Mouse (Mus musculus) midbrain, embryonic 12.5 days (tissue): Measurements from ENCODE around the gene Mdm2. TPM values are rescaled to one million over a fixed set of nuclear protein-coding genes. Genes with fewer than 3 reads are reported as not detected.

Source experiments
- ATAC-seq: fragments of 200-750 bp; cut with Nextera tagmentation; 2 replicates; pipeline ENCODE4 v1.8.0; 2017; ENCODE audit warnings: low read depth, moderate TSS enrichment, moderate library complexity; ENCODE audit not compliant: low FRiP score
- H3K27ac ChIP-seq: fragments of 300-500 bp; sonication (generic); replicated peaks from 2 replicates; pipeline ENCODE4 v1.5.1; 2016; ENCODE audit warnings: mild to moderate bottlenecking
- H3K27me3 ChIP-seq: fragments of 300-500 bp; sonication (generic); 2 replicates; pipeline ENCODE4 v1.6.1; 2016; ENCODE audit warnings: mild to moderate bottlenecking
- H3K36me3 ChIP-seq: fragments of 300-500 bp; sonication (generic); 2 replicates; pipeline ENCODE4 v1.6.1; 2016
- H3K4me1 ChIP-seq: fragments of 300-500 bp; sonication (generic); 2 replicates; pipeline ENCODE4 v1.6.1; 2016
- H3K4me2 ChIP-seq: fragments of 300-500 bp; sonication (generic); replicated peaks from 2 replicates; pipeline ENCODE4 v1.6.1; 2016; ENCODE audit warnings: mild to moderate bottlenecking, moderate library complexity
- H3K4me3 ChIP-seq: fragments of 300-500 bp; sonication (generic); 2 replicates; pipeline ENCODE4 v1.5.1; 2016; ENCODE audit warnings: mild to moderate bottlenecking
- H3K9ac ChIP-seq: fragments of 300-500 bp; sonication (generic); replicated peaks from 2 replicates; pipeline ENCODE4 v1.6.1; 2016; ENCODE audit warnings: mild to moderate bottlenecking, moderate library complexity
- H3K9me3 ChIP-seq: fragments of 300-500 bp; sonication (generic); 2 replicates; pipeline ENCODE4 v1.6.1; 2016; ENCODE audit warnings: mild to moderate bottlenecking
- WGBS: fragments of 180-500 bp; shearing (Covaris S2); methylation state at CpG from one replicate; pipeline ENCODE4 v1.1.7; 2016; 5-methylcytosine and 5-hydroxymethylcytosine counted together
- polyA plus RNA-seq: library from polyadenylated mRNA; unstranded; fragments of >200 nt; fragmentation: Nextera tagmentation; extraction: Ambion mirVana; gene quantifications from 2 replicates; pipeline ENCODE4 v1.2.1, GENCODE M21; 2016

The Mdm2 gene
- polyA plus RNA-seq, 1 experiment from 2014 or later: 74.5 TPM

- no peak for ATAC-seq
- Histone ChIP-seq H3K9me3 (no peaks in the 10 kb centered on the region), H3K4me2 (no peak overlapping the region), H3K36me3 (no peaks in the 10 kb centered on the region), H3K4me1 (peaks cover 3% of the 10 kb centered on the region; the same call in 1 of the 2 replicates), H3K4me3 (no peak overlapping the region), H3K27me3 (no peaks in the 10 kb centered on the region; the same call in 1 of the 2 replicates), H3K9ac (no peak overlapping the region), H3K27ac (no peak overlapping the region)
- WGBS: 95% methylated on average over 28 of the region's 28 CpGs
Observed at GRCm38 (mm10) chr10:117667663-117668507, 42.7 kb downstream of the Mdm2 start.

- no peak for ATAC-seq
- H3K9me3 ChIP-seq: no peaks in the 10 kb centered on the region
- H3K4me3 ChIP-seq: no peak overlapping the region
- no peaks in the 10 kb centered on the region for H3K36me3 ChIP-seq
- no peak overlapping the region for H3K4me2 ChIP-seq
- no peak overlapping the region for H3K27ac ChIP-seq
- H3K4me1 ChIP-seq: peaks cover 3% of the 10 kb centered on the region; the same call in 1 of the 2 replicates
- H3K27me3 ChIP-seq: no peaks in the 10 kb centered on the region; the same call in 1 of the 2 replicates
- no peak overlapping the region for H3K9ac ChIP-seq
- WGBS: 92% methylated on average over 9 of the region's 9 CpGs
Observed at GRCm38 (mm10) chr10:117666947-117667630, 43.5 kb downstream of the Mdm2 start.

GRCm38 (mm10) chr10:117666361-117666760 is 44.2 kb downstream of the Mdm2 start:
- peaks cover 3% of the 10 kb centered on the region; the same call in 1 of the 2 replicates for H3K4me1 ChIP-seq
- no peak for ATAC-seq
- no peaks in the 10 kb centered on the region for H3K27me3 ChIP-seq
- H3K4me2 ChIP-seq: no peak overlapping the region
- H3K27ac ChIP-seq: no peak overlapping the region
- H3K9ac ChIP-seq: no peak overlapping the region
- H3K9me3 ChIP-seq: no peaks in the 10 kb centered on the region
- H3K36me3 ChIP-seq: no peaks in the 10 kb centered on the region
- 93% methylated on average over 3 of the region's 3 CpGs for WGBS
- no peak overlapping the region for H3K4me3 ChIP-seq

GRCm38 (mm10) chr10:117665376-117666275 is 44.9 kb downstream of the Mdm2 start:
- Histone ChIP-seq H3K4me2 (no peak overlapping the region), H3K4me1 (peaks cover 3% of the 10 kb centered on the region; the same call in 1 of the 2 replicates), H3K36me3 (no peaks in the 10 kb centered on the region), H3K27me3 (no peaks in the 10 kb centered on the region), H3K9me3 (no peaks in the 10 kb centered on the region), H3K9ac (no peak overlapping the region), H3K27ac (no peak overlapping the region), H3K4me3 (no peak overlapping the region)
- ATAC-seq: no peak
- 80% methylated on average over 9 of the region's 9 CpGs for WGBS

- Histone ChIP-seq H3K27me3 (no peaks in the 10 kb centered on the region), H3K4me3 (no peak overlapping the region), H3K4me2 (no peak overlapping the region), H3K36me3 (no peaks in the 10 kb centered on the region), H3K9me3 (no peaks in the 10 kb centered on the region), H3K9ac (no peak overlapping the region), H3K27ac (no peak overlapping the region), H3K4me1 (peaks cover 3% of the 10 kb centered on the region; the same call in 1 of the 2 replicates)
- no peak for ATAC-seq
Observed at GRCm38 (mm10) chr10:117664926-117665209, 45.7 kb downstream of the Mdm2 start.

GRCm38 (mm10) chr10:117664208-117664925 is 46.2 kb downstream of the Mdm2 start:
- no peak overlapping the region for H3K4me3 ChIP-seq

GRCm38 (mm10) chr10:117663865-117664200 is 46.7 kb downstream of the Mdm2 start:
- Histone ChIP-seq H3K9me3 (no peaks in the 10 kb centered on the region), H3K9ac (no peak overlapping the region), H3K36me3 (no peaks in the 10 kb centered on the region), H3K27me3 (no peaks in the 10 kb centered on the region), H3K4me3 (no peak overlapping the region), H3K4me2 (0 out of 2 replicates have a peak overlapping the region, but pooled peaks have one; percentile 8), H3K27ac (no peak overlapping the region), H3K4me1 (peaks cover 3% of the 10 kb centered on the region; the same call in 1 of the 2 replicates)
- 18% methylated on average over 9 of the region's 9 CpGs for WGBS
- ATAC-seq: no peak

More at GRCm38 (mm10) chr10:117664208-117664925, 46.2 kb downstream of the Mdm2 start:
- no peak for ATAC-seq
- H3K27me3 ChIP-seq: no peaks in the 10 kb centered on the region
- H3K27ac ChIP-seq: no peak overlapping the region
- H3K9me3 ChIP-seq: no peaks in the 10 kb centered on the region
- H3K9ac ChIP-seq: no peak overlapping the region
- 62% methylated on average over 14 of the region's 14 CpGs for WGBS
- no peaks in the 10 kb centered on the region for H3K36me3 ChIP-seq
- peaks cover 3% of the 10 kb centered on the region; the same call in 1 of the 2 replicates for H3K4me1 ChIP-seq
- H3K4me2 ChIP-seq: no peak overlapping the region

GRCm38 (mm10) chr10:117663056-117663864 is 47.3 kb downstream of the Mdm2 start:
- Histone ChIP-seq H3K27me3 (no peaks in the 10 kb centered on the region), H3K4me3 (no peak overlapping the region), H3K4me2 (0 out of 2 replicates have a peak overlapping the region, but pooled peaks have one; percentile 8), H3K27ac (no peak overlapping the region), H3K4me1 (peaks cover 3% of the 10 kb centered on the region; the same call in 1 of the 2 replicates), H3K9me3 (no peaks in the 10 kb centered on the region), H3K36me3 (no peaks in the 10 kb centered on the region), H3K9ac (no peak overlapping the region)
- 81% methylated on average over 14 of the region's 14 CpGs for WGBS
- ATAC-seq: no peak

GRCm38 (mm10) chr10:117662316-117663055 is 48.1 kb downstream of the Mdm2 start:
- Histone ChIP-seq H3K4me1 (peaks cover 3% of the 10 kb centered on the region; the same call in 1 of the 2 replicates), H3K36me3 (no peaks in the 10 kb centered on the region), H3K9me3 (no peaks in the 10 kb centered on the region), H3K9ac (no peak overlapping the region), H3K4me2 (no peak overlapping the region), H3K27ac (no peak overlapping the region), H3K4me3 (no peak overlapping the region), H3K27me3 (no peaks in the 10 kb centered on the region)
- no peak for ATAC-seq
- 84% methylated on average over 15 of the region's 15 CpGs for WGBS

GRCm38 (mm10) chr10:117659819-117660218 is 50.7 kb downstream of the Mdm2 start:
- no peak for ATAC-seq
- H3K4me3 ChIP-seq: no peak overlapping the region
- no peaks in the 10 kb centered on the region for H3K9me3 ChIP-seq
- H3K36me3 ChIP-seq: no peaks in the 10 kb centered on the region
- peaks cover 3% of the 10 kb centered on the region; the same call in 1 of the 2 replicates for H3K4me1 ChIP-seq
- 69% methylated on average over 11 of the region's 11 CpGs for WGBS
- H3K9ac ChIP-seq: no peak overlapping the region
- no peak overlapping the region for H3K4me2 ChIP-seq
- no peak overlapping the region for H3K27ac ChIP-seq
- H3K27me3 ChIP-seq: no peaks in the 10 kb centered on the region; the same call in 1 of the 2 replicates
